ENCODE assay signal across 8 mouse cellular contexts in genomic region chr8:75219877-75220738, GRCm38 (mm10). TPM values are rescaled to one million over a fixed set of nuclear protein-coding genes. Genes with fewer than 3 reads are reported as not detected.
DNase-seq lines count a peak whose midpoint lies in the region; ATAC-seq lines count a peak whose summit lies in the region.

No protein-coding gene starts in this region.

- ATAC-seq in midbrain, embryonic 16.5 days = peak; percentile 41

- intact Hi-C loops in gastrocnemius, postnatal 36 days (cut with DNase I) = loop anchor here (2.0 kb wide), 1 partner anchor 87 kb away; no protein-coding TSS in a partner anchor

- 55% methylated on average over 5 of the region's 5 CpGs for WGBS in midbrain, embryonic 16.5 days

- H3K4me3 ChIP-seq in midbrain, embryonic 16.5 days (ENCODE audit: low read depth, low read length) = no peak overlapping the region

- H3K4me2 ChIP-seq in midbrain, embryonic 16.5 days (ENCODE audit: low read length) = no peak overlapping the region

- H3K4me1 ChIP-seq in midbrain, embryonic 16.5 days (ENCODE audit: control insufficient read depth, insufficient read depth, low read length) = no peaks in the 10 kb centered on the region

- no peaks in the 10 kb centered on the region for H3K9me3 ChIP-seq in midbrain, embryonic 16.5 days (replicated peaks; ENCODE audit: control insufficient read depth, low read length, poor library complexity, severe bottlenecking)

- H3K27me3 ChIP-seq in midbrain, embryonic 16.5 days (ENCODE audit: control insufficient read depth, insufficient read depth, low read depth, low read length) = peaks cover 16% of the 10 kb centered on the region

- no peak overlapping the region for H3K27ac ChIP-seq in midbrain, embryonic 16.5 days (ENCODE audit: low read length)

- no peaks in the 10 kb centered on the region; the same call in 1 of the 2 replicates for H3K36me3 ChIP-seq in midbrain, embryonic 16.5 days (ENCODE audit: control insufficient read depth, insufficient read depth, low read length)

- no peak overlapping the region for H3K9ac ChIP-seq in midbrain, embryonic 16.5 days (ENCODE audit: low read depth, low read length)

- peak; percentile 20 for DNase-seq in kidney, adult 18-20 months
- DNase-seq in kidney, adult 8-10 months = no peak
- DNase-seq in thymus, postnatal 14 days = peak; percentile 46
- no peak for DNase-seq in thymus, postnatal 36 days
- DNase-seq in cerebellum, postnatal 25 days = peak; percentile 56 to 73
- no peak for DNase-seq in T-cell, adult 2 months (ENCODE audit: low spot score)
- DNase-seq in gastrocnemius, postnatal 36 days = no peak

RNA-seq across cellular contexts. Expression of gene Rasd2, which starts 6.4 kb away (rescaled TPM):
- polyA plus RNA-seq in midbrain, embryonic 16.5 days (2015; fragmentation: Nextera tagmentation; extraction: Ambion mirVana) = 3.9 and 4.7 TPM in 2 replicates
- total RNA-seq in gastrocnemius, postnatal 36 days (2021) = 1 to 10 TPM; 4.4 to 5.3 TPM

Comparison
In these comparisons a context has a peak if more than half of its experiments do, and no peak if none do; other contexts are left out.
1. DNase-seq: peak in kidney, adult 18-20 months (single experiment), thymus, postnatal 14 days (single experiment) and cerebellum, postnatal 25 days (2 of 2); none in kidney, adult 8-10 months (0 of 2), thymus, postnatal 36 days (0 of 2), T-cell, adult 2 months (single experiment) and gastrocnemius, postnatal 36 days (0 of 2).